Mouse (Mus musculus): ENCODE data around the gene Capn12. TPM values are rescaled to one million over a fixed set of nuclear protein-coding genes. Genes with fewer than 3 reads are reported as not detected.
"Not testable (repeated sequence)": the region's sequence is repeated elsewhere in the genome, so short reads cannot be mapped to it uniquely, and the experiment has no call there.

Capn12 gene
- total and polyA plus RNA-seq, 3 experiments: 0.02 to 0.22 TPM; not detected in 1

- Histone ChIP-seq H3K4me1 (ENCODE audit: insufficient read depth, low read depth, low read length) (peaks cover 47% of the 10 kb centered on the region), H3K9me3 (replicated peaks) (peaks cover 4% of the 10 kb centered on the region), H3K27me3 (ENCODE audit: insufficient read depth, low read length) (no peaks in the 10 kb centered on the region; the same call in 1 of the 2 replicates), H3K36me3 (replicated peaks) (no peaks in the 10 kb centered on the region), H3K4me3 (ENCODE audit: low read depth, low read length) (no peak overlapping the region)
- TF ChIP-seq CTCF (IDR thresholded peaks at IDR 0.05; ENCODE audit: low read depth, low read length): no peak
- no peak for TF ChIP-seq GATA1 (IDR thresholded peaks at IDR 0.05; ENCODE audit: borderline replicate concordance, low read length)
- TF ChIP-seq GATA2 (IDR thresholded peaks at IDR 0.05; ENCODE audit: borderline replicate concordance, low read depth, low read length): no peak
- no peak for TF ChIP-seq POLR2AphosphoS5 (IDR thresholded peaks at IDR 0.05; ENCODE audit: insufficient replicate concordance, low read depth, low read length)
- TF ChIP-seq TAL1 (conservative IDR thresholded peaks at IDR 0.05; ENCODE audit: low read depth, low read length): no peak
- DNase-seq (ENCODE audit: low spot score) (no peak), ATAC-seq (ENCODE audit: extremely low read depth, insufficient number of reproducible peaks, low FRiP score, poor library complexity, severe bottlenecking) (no peak)
Observed at GRCm38 (mm10) chr7:28864288-28864750, 16.9 kb upstream of the Capn12 start.

GRCm38 (mm10) chr7:28865481-28866300, 15.5 kb upstream of the Capn12 start:
- H3K4me3 ChIP-seq (ENCODE audit: low read depth, low read length): peak overlapping the region; percentile 64; the same call in 1 of the 2 replicates
- ATAC-seq (ENCODE audit: extremely low read depth, insufficient number of reproducible peaks, low FRiP score, poor library complexity, severe bottlenecking) (peak; percentile 89), DNase-seq (ENCODE audit: low spot score) (peak; percentile 95)
- TF ChIP-seq CTCF (IDR thresholded peaks at IDR 0.05; ENCODE audit: low read depth, low read length) (no peak), TAL1 (conservative IDR thresholded peaks at IDR 0.05; ENCODE audit: low read depth, low read length) (no peak), POLR2AphosphoS5 (IDR thresholded peaks at IDR 0.05; ENCODE audit: insufficient replicate concordance, low read depth, low read length) (no peak), GATA2 (IDR thresholded peaks at IDR 0.05; ENCODE audit: borderline replicate concordance, low read depth, low read length) (no peak), GATA1 (IDR thresholded peaks at IDR 0.05; ENCODE audit: borderline replicate concordance, low read length) (no peak)
- peaks cover 4% of the 10 kb centered on the region for H3K9me3 ChIP-seq (replicated peaks)
- H3K27me3 ChIP-seq (ENCODE audit: insufficient read depth, low read length): no peaks in the 10 kb centered on the region; the same call in 1 of the 2 replicates
- H3K36me3 ChIP-seq (replicated peaks): no peaks in the 10 kb centered on the region
- H3K4me1 ChIP-seq (ENCODE audit: insufficient read depth, low read depth, low read length): peaks cover 47% of the 10 kb centered on the region

- H3K9me3 ChIP-seq (replicated peaks): no peaks in the 10 kb centered on the region
- H3K4me1 ChIP-seq (ENCODE audit: insufficient read depth, low read depth, low read length): peaks cover 47% of the 10 kb centered on the region
- H3K27me3 ChIP-seq (ENCODE audit: insufficient read depth, low read length): no peaks in the 10 kb centered on the region; the same call in 1 of the 2 replicates
- H3K4me3 ChIP-seq (ENCODE audit: low read depth, low read length): peak overlapping the region; percentile 63; the same call in 1 of the 2 replicates
- DNase-seq (ENCODE audit: low spot score) (no peak), ATAC-seq (ENCODE audit: extremely low read depth, insufficient number of reproducible peaks, low FRiP score, poor library complexity, severe bottlenecking) (no peak)
- TF ChIP-seq GATA2 (IDR thresholded peaks at IDR 0.05; ENCODE audit: borderline replicate concordance, low read depth, low read length) (no peak), POLR2AphosphoS5 (IDR thresholded peaks at IDR 0.05; ENCODE audit: insufficient replicate concordance, low read depth, low read length) (no peak), TAL1 (conservative IDR thresholded peaks at IDR 0.05; ENCODE audit: low read depth, low read length) (no peak), CTCF (IDR thresholded peaks at IDR 0.05; ENCODE audit: low read depth, low read length) (no peak), GATA1 (IDR thresholded peaks at IDR 0.05; ENCODE audit: borderline replicate concordance, low read length) (no peak)
- no peaks in the 10 kb centered on the region for H3K36me3 ChIP-seq (replicated peaks)
Observed at GRCm38 (mm10) chr7:28866769-28867507, 14.3 kb upstream of the Capn12 start.

GRCm38 (mm10) chr7:28867508-28868340, 13.5 kb upstream of the Capn12 start:
- TF ChIP-seq CTCF (IDR thresholded peaks at IDR 0.05; ENCODE audit: low read depth, low read length): peak; percentile 58
- Histone ChIP-seq H3K4me3 (ENCODE audit: low read depth, low read length) (peak overlapping the region; percentile 63; the same call in 1 of the 2 replicates), H3K4me1 (ENCODE audit: insufficient read depth, low read depth, low read length) (peaks cover 46% of the 10 kb centered on the region)
- H3K27me3 ChIP-seq (ENCODE audit: insufficient read depth, low read length); H3K9me3 ChIP-seq (replicated peaks); H3K36me3 ChIP-seq (replicated peaks): not testable (repeated sequence)
- ATAC-seq (ENCODE audit: extremely low read depth, insufficient number of reproducible peaks, low FRiP score, poor library complexity, severe bottlenecking): peak; percentile 29; the same call in 1 of the 2 replicates
- DNase-seq (ENCODE audit: low spot score): peak; percentile 66

- ATAC-seq (ENCODE audit: extremely low read depth, insufficient number of reproducible peaks, low FRiP score, poor library complexity, severe bottlenecking): no peak
- TF ChIP-seq TAL1 (conservative IDR thresholded peaks at IDR 0.05; ENCODE audit: low read depth, low read length) (no peak), POLR2AphosphoS5 (IDR thresholded peaks at IDR 0.05; ENCODE audit: insufficient replicate concordance, low read depth, low read length) (no peak), GATA1 (IDR thresholded peaks at IDR 0.05; ENCODE audit: borderline replicate concordance, low read length) (no peak), CTCF (IDR thresholded peaks at IDR 0.05; ENCODE audit: low read depth, low read length) (no peak), GATA2 (IDR thresholded peaks at IDR 0.05; ENCODE audit: borderline replicate concordance, low read depth, low read length) (no peak)
Observed at GRCm38 (mm10) chr7:28870901-28871664, 10.1 kb upstream of the Capn12 start.

More at GRCm38 (mm10) chr7:28870901-28871664, 10.1 kb upstream of the Capn12 start:
- Histone ChIP-seq H3K36me3 (replicated peaks) (no peaks in the 10 kb centered on the region), H3K4me3 (ENCODE audit: low read depth, low read length) (no peak overlapping the region), H3K27me3 (ENCODE audit: insufficient read depth, low read length) (peaks cover 5% of the 10 kb centered on the region; the same call in 1 of the 2 replicates), H3K9me3 (replicated peaks) (no peaks in the 10 kb centered on the region), H3K4me1 (ENCODE audit: insufficient read depth, low read depth, low read length) (peaks cover 15% of the 10 kb centered on the region)
- DNase-seq (ENCODE audit: low spot score): no peak
